Mouse (Mus musculus) adrenal gland, adult 18-20 months (tissue): ENCODE measurements at regions not wholly inside any gene's neighbourhood (a gene's known extent, or its start where the extent isn't known, plus 50 kb on each side); places are given as distances from the start of the nearest gene placed in this dataset.

Experiments
- DNase-seq, 2 experiments: peaks; one replicate each; pipeline ENCODE4 v3.0.0; 2021 to 2022; ENCODE audit warnings: low spot score in 2 of 2

- DNase-seq, result no peak
Measured at GRCm38 (mm10) chr4:94186997-94187396, 369.3 kb upstream of the Gm10306 start.

- no peak for DNase-seq
Measured at GRCm38 (mm10) chr4:94188354-94188753, 368.0 kb upstream of the Gm10306 start.

GRCm38 (mm10) chr4:94188888-94189287, 367.5 kb upstream of the Gm10306 start:
- DNase-seq, result peak; percentile 47 to 66

GRCm38 (mm10) chr4:94190940-94191339, 365.4 kb upstream of the Gm10306 start:
- no peak for DNase-seq

GRCm38 (mm10) chr4:94216265-94216664, 340.1 kb upstream of the Gm10306 start:
- DNase-seq, result no peak

GRCm38 (mm10) chr4:94235650-94236206, 320.6 kb upstream of the Gm10306 start:
- no peak for DNase-seq

- no peak for DNase-seq
Measured at GRCm38 (mm10) chr4:94256026-94256425, 300.3 kb upstream of the Gm10306 start.

GRCm38 (mm10) chr4:94261136-94261535, 295.2 kb upstream of the Gm10306 start:
- DNase-seq, result no peak

GRCm38 (mm10) chr4:94281732-94282131, 274.6 kb upstream of the Gm10306 start:
- no peak for DNase-seq

- no peak for DNase-seq
Measured at GRCm38 (mm10) chr4:94292150-94292549, 264.2 kb upstream of the Gm10306 start.

GRCm38 (mm10) chr4:94317298-94317697, 239.0 kb upstream of the Gm10306 start:
- DNase-seq, result no peak

GRCm38 (mm10) chr4:94326759-94327158, 229.6 kb upstream of the Gm10306 start:
- DNase-seq, result no peak

GRCm38 (mm10) chr4:94343331-94343730, 213.0 kb upstream of the Gm10306 start:
- DNase-seq, result no peak

- no peak for DNase-seq
Measured at GRCm38 (mm10) chr4:94349273-94349672, 207.1 kb upstream of the Gm10306 start.

- no peak for DNase-seq
Measured at GRCm38 (mm10) chr4:94356982-94357381, 199.4 kb upstream of the Gm10306 start.

GRCm38 (mm10) chr4:94360810-94361527, 195.4 kb upstream of the Gm10306 start:
- no peak for DNase-seq

- no peak for DNase-seq
Measured at GRCm38 (mm10) chr4:94361528-94362217, 194.7 kb upstream of the Gm10306 start.

- no peak for DNase-seq
Measured at GRCm38 (mm10) chr4:94365375-94365774, 191.0 kb upstream of the Gm10306 start.

GRCm38 (mm10) chr4:94367174-94367573, 189.2 kb upstream of the Gm10306 start:
- DNase-seq, result no peak

GRCm38 (mm10) chr4:94370981-94371380, 185.4 kb upstream of the Gm10306 start:
- no peak for DNase-seq

- no peak for DNase-seq
Measured at GRCm38 (mm10) chr4:94376256-94376655, 180.1 kb upstream of the Gm10306 start.

GRCm38 (mm10) chr4:94385703-94386102, 170.6 kb upstream of the Gm10306 start:
- no peak for DNase-seq
